Mouse (Mus musculus) forebrain, embryonic 11.5 days (tissue): ENCODE data around the gene Hs2st1. TPM values are rescaled to one million over a fixed set of nuclear protein-coding genes. Genes with fewer than 3 reads are reported as not detected.

ENCODE experiments used
- ATAC-seq: fragments of 200-750 bp; cut with Nextera tagmentation; replicated peaks from 2 replicates; pipeline ENCODE4 v1.8.0; 2017; ENCODE audit warnings: moderate TSS enrichment; ENCODE audit not compliant: low FRiP score
- DNase-seq: peaks from one replicate; pipeline ENCODE4 v3.0.0-alpha.2; 2017; ENCODE audit warnings: low spot score
- H3K27ac ChIP-seq: fragments of 300-500 bp; sonication (generic); 2 replicates; pipeline ENCODE4 v1.5.1; 2014; ENCODE audit warnings: low read depth, low read length
- H3K27me3 ChIP-seq: fragments of 300-500 bp; sonication (generic); 2 replicates; pipeline ENCODE4 v1.6.1; 2014; ENCODE audit warnings: mild to moderate bottlenecking, low read length, mixed read lengths; ENCODE audit not compliant: control insufficient read depth, insufficient read depth
- H3K36me3 ChIP-seq: fragments of 300-500 bp; sonication (generic); 2 replicates; pipeline ENCODE4 v1.6.1; 2014; ENCODE audit warnings: mild to moderate bottlenecking, low read length, moderate library complexity, mixed read lengths; ENCODE audit not compliant: control insufficient read depth, insufficient read depth
- H3K4me1 ChIP-seq: fragments of 300-500 bp; sonication (generic); replicated peaks from 2 replicates; pipeline ENCODE4 v1.6.1; 2014; ENCODE audit warnings: low read length, mixed read lengths; ENCODE audit not compliant: control insufficient read depth, insufficient read depth
- H3K4me2 ChIP-seq: fragments of 300-500 bp; sonication (generic); 2 replicates; pipeline ENCODE4 v1.6.1; 2014; ENCODE audit warnings: low read depth, mild to moderate bottlenecking, low read length, moderate library complexity, mixed read lengths; ENCODE audit not compliant: severe bottlenecking
- H3K4me3 ChIP-seq: fragments of 300-500 bp; sonication (generic); 2 replicates; pipeline ENCODE4 v1.5.1; 2014; ENCODE audit warnings: low read depth, low read length
- H3K9ac ChIP-seq: fragments of 300-500 bp; sonication (generic); 2 replicates; pipeline ENCODE4 v1.6.1; 2014; ENCODE audit warnings: low read length
- H3K9me3 ChIP-seq: fragments of 300-500 bp; sonication (generic); 2 replicates; pipeline ENCODE4 v1.6.1; 2016; ENCODE audit warnings: low read length, mixed read lengths; ENCODE audit not compliant: control insufficient read depth
- WGBS: fragments of 180-500 bp; shearing (Covaris S2); extraction: QIAGEN DNeasy Blood & Tissue Kit; methylation state at CpG from one replicate; pipeline ENCODE4 v1.1.7; 2014; 5-methylcytosine and 5-hydroxymethylcytosine counted together
- polyA plus RNA-seq: library from polyadenylated mRNA; unstranded; fragments of >200 nt; fragmentation: Nextera tagmentation; extraction: Ambion mirVana; gene quantifications from 2 replicates; pipeline ENCODE4 v1.2.1, GENCODE M21; 2014

Hs2st1 gene
- polyA plus RNA-seq, 1 experiment from 2014 or later = 25.3 TPM

DNA sequence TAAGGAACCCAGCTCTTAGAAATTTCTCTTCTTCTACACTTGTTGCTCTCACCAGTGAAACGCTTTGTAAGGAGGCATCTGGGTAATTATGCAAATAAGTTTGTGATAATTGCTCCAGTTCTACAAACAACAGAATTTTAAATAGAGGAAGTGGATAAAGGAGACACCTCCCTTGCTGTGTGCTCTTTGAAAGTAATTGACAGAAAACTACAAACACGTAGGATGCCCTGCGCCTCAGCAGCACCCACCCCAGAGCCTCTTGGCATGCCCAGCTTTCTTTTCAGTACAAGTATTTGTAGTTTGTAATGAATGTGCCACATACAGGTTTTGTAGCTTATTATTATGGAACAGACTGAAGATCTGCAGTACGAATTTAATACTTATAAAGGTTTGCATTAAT is 27.1 kb upstream of the Hs2st1 start:
- H3K9me3 ChIP-seq = no peaks in the 10 kb centered on the region
- no peak overlapping the region for H3K4me3 ChIP-seq
- no peak overlapping the region for H3K9ac ChIP-seq
- ATAC-seq (peak; percentile 82), DNase-seq (peak; percentile 62)
- 39% methylated on average over 4 of the region's 4 CpGs for WGBS
- no peak overlapping the region for H3K4me2 ChIP-seq
- no peaks in the 10 kb centered on the region for H3K27me3 ChIP-seq
- no peak overlapping the region; the same call in 1 of the 2 replicates for H3K27ac ChIP-seq
- H3K4me1 ChIP-seq = 0 out of 2 replicates have a peak, but pooled peaks cover 5% of the 10 kb centered on the region
- H3K36me3 ChIP-seq = no peaks in the 10 kb centered on the region

DNA sequence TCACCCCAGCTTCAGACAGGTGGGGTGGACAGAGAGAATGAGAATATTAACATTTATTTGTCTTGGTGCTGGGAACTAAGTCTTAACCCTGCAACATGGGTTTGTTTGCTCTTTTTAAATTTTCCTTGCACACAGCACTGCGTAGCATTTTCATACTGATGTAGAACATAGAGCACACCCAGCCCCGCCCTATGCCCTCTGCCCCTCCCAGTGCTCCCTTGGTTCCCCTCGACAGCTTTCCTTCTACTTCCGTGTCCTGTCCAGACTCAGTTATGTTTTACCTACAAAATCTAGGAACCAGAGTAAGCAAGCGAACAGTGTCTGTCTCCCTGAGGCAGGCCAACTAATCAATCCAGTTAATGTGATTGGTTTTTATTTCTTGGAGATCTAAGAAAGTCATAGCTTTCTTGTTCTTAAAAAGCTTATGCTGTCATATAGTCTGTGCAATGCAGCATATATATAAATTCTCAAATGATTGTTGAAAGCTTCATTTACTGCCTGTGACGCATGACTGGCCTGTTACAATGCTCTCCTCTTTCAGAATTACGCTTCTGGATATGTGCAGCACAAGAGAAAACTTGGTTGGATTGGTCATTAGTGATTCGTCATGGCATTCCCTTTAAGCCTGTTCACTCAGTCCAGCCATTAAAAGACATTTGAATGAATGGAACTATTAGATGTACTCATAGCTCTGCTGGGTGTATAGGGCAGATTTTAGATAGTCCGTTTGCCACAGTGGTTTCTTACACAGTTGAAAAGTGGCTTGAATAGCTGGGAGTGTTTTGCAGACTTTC is 23.2 kb upstream of the Hs2st1 start:
- no peaks in the 10 kb centered on the region for H3K27me3 ChIP-seq
- 0 out of 2 replicates have a peak, but pooled peaks cover 3% of the 10 kb centered on the region for H3K4me1 ChIP-seq
- ATAC-seq (0 out of 2 replicates have a peak, but pooled peaks have one; percentile 7), DNase-seq (no peak)
- no peak overlapping the region for H3K9ac ChIP-seq
- no peak overlapping the region for H3K27ac ChIP-seq
- no peaks in the 10 kb centered on the region for H3K9me3 ChIP-seq
- H3K4me2 ChIP-seq = no peak overlapping the region
- no peak overlapping the region for H3K4me3 ChIP-seq
- WGBS = 64% methylated on average over 9 of the region's 9 CpGs
- H3K36me3 ChIP-seq = no peaks in the 10 kb centered on the region

DNA sequence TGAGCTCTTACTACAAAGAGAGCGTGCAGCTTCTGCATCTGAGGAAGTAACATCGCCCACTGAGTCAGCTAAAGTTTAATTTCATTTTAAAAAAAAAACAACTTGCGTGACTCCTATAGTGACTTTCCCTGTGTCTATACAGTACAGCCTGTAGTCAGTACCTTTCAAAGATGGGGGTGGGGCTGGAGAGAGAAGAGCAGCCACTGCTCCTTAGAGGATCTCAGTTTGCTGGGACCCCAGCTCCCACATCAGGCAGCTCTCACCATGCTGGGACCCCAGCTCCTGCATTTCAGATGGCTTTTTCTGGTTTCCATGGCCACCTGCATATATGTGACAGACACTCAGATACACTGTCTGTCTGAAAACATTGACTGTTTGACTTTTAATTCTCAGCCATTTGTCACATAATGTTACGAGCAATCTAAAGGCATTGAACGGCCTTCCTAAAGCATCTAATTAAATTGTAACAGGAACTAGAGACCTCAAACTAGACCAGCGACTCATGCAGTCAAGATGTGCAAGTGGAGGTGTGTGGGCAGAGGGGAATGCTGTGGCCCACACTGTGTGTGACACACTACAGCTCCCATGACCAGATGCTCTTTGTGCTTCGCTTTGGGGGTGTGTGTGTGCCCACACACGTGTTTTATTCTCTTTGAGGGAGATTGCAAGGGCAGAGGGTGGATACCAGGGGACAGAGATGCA is 19.4 kb upstream of the Hs2st1 start:
- H3K27me3 ChIP-seq = no peaks in the 10 kb centered on the region
- no peak overlapping the region for H3K4me2 ChIP-seq
- DNase-seq (no peak), ATAC-seq (no peak)
- H3K4me1 ChIP-seq = 0 out of 2 replicates have a peak, but pooled peaks cover 3% of the 10 kb centered on the region
- H3K27ac ChIP-seq = no peak overlapping the region
- no peaks in the 10 kb centered on the region for H3K9me3 ChIP-seq
- 94% methylated on average over 8 of the region's 8 CpGs for WGBS
- H3K36me3 ChIP-seq = peaks cover 4% of the 10 kb centered on the region
- H3K4me3 ChIP-seq = no peak overlapping the region
- H3K9ac ChIP-seq = no peak overlapping the region

DNA sequence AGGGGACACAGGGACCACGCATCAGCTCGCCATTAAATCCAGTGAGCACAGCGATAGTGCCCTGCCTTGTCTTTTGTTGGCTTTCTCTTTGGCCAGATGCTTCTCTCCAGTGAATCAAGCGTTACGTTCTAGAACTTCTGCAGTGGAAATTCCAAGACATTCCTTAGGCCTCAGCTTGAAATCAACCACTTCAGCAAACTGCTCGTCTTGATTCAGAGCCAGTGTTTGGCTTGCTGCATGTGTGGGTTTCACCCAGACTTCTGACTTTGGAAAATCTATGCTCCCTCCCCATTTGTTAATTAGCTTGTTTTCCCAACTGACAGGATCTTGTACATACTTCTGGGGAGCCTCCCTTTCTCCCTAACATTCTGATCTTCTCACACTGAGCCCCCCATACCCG is 16.8 kb upstream of the Hs2st1 start:
- no peak overlapping the region for H3K4me2 ChIP-seq
- no peaks in the 10 kb centered on the region for H3K27me3 ChIP-seq
- H3K9ac ChIP-seq = no peak overlapping the region
- no peak for ATAC-seq
- no peak overlapping the region for H3K27ac ChIP-seq
- WGBS = 92% methylated on average over 7 of the region's 7 CpGs
- H3K4me3 ChIP-seq = no peak overlapping the region
- H3K4me1 ChIP-seq = no peaks in the 10 kb centered on the region
- H3K9me3 ChIP-seq = no peaks in the 10 kb centered on the region
- peaks cover 4% of the 10 kb centered on the region for H3K36me3 ChIP-seq
- DNase-seq = no peak

DNA sequence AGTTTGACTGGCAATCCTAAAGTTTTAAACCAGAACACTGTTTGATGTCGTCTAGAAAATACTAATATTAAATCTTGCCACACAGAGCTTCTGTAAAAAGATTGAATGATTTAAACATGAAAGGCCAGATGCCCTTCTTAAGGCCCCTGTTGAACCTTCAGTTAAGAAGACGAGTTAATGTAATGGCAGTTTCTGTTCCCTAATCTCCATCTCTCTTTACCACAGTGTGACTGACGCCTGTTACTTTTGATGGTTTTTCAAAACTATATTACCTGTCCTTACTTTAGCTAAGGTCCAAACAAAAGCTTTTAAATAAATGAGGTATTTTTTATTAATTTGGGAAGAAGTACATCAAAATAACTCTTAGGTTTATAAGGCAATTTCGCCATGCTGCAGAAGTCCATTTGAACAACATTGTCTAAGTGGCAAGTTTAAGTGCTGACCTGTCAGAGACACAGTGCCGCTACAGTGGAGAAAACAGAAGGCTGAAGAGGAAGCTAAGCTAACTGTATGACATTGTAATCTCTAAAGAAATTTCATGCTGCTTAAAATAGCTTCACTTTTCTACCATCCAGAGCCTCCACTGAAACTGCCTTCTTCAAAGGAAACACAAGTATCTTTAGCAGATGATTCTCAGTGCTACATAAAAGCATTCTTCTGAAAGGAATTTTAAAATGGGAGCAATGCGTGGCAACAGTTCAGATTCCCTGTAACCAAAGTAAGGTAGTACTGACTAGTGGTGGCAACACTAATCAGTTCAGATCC is 15.0 kb upstream of the Hs2st1 start:
- H3K4me2 ChIP-seq = no peak overlapping the region

DNA sequence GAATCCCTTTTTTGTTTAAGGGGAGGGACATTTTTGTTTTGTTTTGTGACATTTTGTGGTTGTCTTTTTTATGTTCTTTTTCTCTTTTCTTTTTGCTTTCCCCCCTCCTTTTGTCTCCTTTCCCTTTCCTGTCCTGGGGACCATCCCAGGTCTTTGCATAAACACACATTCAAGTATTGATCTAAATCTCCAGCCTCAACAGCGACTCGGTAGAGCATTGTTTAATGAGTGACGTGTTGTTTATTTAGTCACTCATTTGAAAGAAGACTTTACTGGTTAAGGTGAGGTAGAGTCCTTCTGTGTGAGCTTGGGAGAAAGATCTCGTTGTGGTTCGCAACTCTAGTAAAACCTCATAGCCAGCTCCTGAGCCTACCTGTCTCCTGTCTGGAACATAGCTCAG is 13.8 kb upstream of the Hs2st1 start:
- no peak overlapping the region for H3K27ac ChIP-seq
- H3K4me3 ChIP-seq = no peak overlapping the region
- no peaks in the 10 kb centered on the region for H3K9me3 ChIP-seq
- DNase-seq (no peak), ATAC-seq (no peak)
- no peaks in the 10 kb centered on the region for H3K4me1 ChIP-seq
- WGBS = 80% methylated on average over 5 of the region's 5 CpGs
- no peaks in the 10 kb centered on the region for H3K27me3 ChIP-seq
- no peak overlapping the region for H3K4me2 ChIP-seq
- peaks cover 9% of the 10 kb centered on the region for H3K36me3 ChIP-seq
- H3K9ac ChIP-seq = no peak overlapping the region

More for the DNA sequence above, 15.0 kb upstream of the Hs2st1 start:
- H3K9ac ChIP-seq = no peak overlapping the region
- WGBS = 87% methylated on average over 6 of the region's 6 CpGs
- H3K27ac ChIP-seq = no peak overlapping the region
- H3K4me3 ChIP-seq = no peak overlapping the region
- no peaks in the 10 kb centered on the region for H3K27me3 ChIP-seq
- no peak for DNase-seq
- no peaks in the 10 kb centered on the region for H3K9me3 ChIP-seq
- H3K4me1 ChIP-seq = no peaks in the 10 kb centered on the region
- peaks cover 4% of the 10 kb centered on the region for H3K36me3 ChIP-seq
- no peak for ATAC-seq

DNA sequence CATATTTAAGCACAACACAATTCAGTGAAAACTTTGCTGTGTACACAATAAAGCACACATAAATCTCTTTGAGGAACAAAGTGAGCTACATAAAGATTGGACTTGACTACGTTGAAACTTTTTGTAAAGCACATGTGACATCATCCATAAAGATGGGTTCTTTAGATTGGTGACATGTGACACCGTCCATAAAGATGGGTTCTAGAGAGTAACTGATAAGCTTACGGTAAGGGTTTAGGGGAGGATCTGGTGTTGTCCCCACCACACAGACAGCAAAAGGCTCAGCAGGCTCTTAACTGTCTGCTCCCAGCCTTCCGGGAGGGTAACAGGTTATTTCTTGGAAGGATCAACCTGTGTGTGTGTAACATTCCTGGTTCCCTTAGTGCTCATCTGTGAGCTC is 12.3 kb upstream of the Hs2st1 start:
- H3K36me3 ChIP-seq = peaks cover 7% of the 10 kb centered on the region

DNA sequence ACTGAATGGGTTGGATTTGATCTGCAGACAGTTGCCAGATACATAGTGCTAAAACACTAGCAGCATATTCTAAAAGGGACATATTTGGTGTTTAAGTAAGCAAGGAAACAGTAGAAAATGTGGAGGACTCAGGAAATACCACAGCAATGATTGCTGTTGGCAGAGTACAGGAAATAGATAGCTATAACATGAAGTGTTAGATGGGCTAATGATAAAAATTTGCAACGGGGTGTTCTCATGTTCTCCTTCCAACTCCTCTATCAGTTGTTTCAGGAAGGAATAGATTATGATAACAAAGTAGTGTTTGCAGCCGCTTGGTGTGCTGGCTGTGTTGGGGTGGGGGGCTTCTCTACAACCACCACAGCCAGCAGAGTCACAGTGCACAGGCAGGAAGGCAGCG is 11.9 kb upstream of the Hs2st1 start:
- Histone ChIP-seq H3K9me3 (no peaks in the 10 kb centered on the region), H3K27ac (no peak overlapping the region), H3K27me3 (no peaks in the 10 kb centered on the region), H3K4me3 (no peak overlapping the region), H3K36me3 (peaks cover 5% of the 10 kb centered on the region; the same call in 1 of the 2 replicates), H3K9ac (no peak overlapping the region), H3K4me2 (no peak overlapping the region), H3K4me1 (no peaks in the 10 kb centered on the region)
- no peak for ATAC-seq
- 98% methylated on average over 3 of the region's 3 CpGs for WGBS
- DNase-seq = no peak

More for the DNA sequence above, 12.3 kb upstream of the Hs2st1 start:
- Histone ChIP-seq H3K27me3 (no peaks in the 10 kb centered on the region), H3K27ac (no peak overlapping the region), H3K9me3 (no peaks in the 10 kb centered on the region), H3K9ac (no peak overlapping the region), H3K4me3 (no peak overlapping the region), H3K4me2 (no peak overlapping the region), H3K4me1 (no peaks in the 10 kb centered on the region)
- ATAC-seq = no peak
- WGBS = 89% methylated on average over 4 of the region's 4 CpGs
- no peak for DNase-seq
